ENCODE assay signal across 8 mouse cellular contexts in the genomic region with DNA sequence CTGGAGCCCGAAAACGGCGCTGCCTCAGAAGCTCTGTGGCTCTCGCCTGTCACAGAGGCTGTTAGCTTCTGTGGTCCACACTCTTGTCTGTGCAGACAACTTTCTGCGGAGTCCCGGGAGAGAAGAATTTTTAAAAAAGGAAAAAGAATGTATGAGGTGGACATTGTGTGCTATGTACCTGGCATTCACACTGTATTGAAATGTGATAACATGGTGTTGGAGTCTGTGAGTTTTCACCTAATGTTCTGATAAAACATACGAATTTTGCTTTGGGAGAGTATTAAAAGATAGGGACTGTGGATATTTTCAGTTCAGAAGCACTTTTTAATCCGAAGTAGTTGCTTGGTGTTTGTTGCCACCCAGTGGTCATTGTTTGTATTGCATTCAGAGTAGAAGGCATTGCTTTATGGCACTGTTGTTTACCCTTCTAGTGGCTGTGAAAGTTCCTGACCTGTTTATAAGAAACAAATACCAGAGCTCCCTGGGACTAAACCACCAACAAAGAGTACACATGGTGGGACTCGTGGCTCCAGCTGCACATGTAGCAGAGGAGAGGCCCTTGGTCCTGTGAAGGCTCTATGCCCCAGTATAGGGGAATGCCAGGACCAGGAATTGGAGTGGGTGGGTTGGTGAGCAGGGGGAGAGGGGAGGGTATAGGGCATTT. TPM values are rescaled to one million over a fixed set of nuclear protein-coding genes. Genes with fewer than 3 reads are reported as not detected.
DNase-seq lines count a peak whose midpoint lies in the region; ATAC-seq lines count a peak whose summit lies in the region.

No protein-coding gene starts in this region.

- peak; percentile 84 for DNase-seq in gastrocnemius, adult 18-20 months (ENCODE audit: low spot score)
- DNase-seq in gastrocnemius, postnatal 25 days, result no peak
- DNase-seq in adrenal gland, adult 18-20 months (ENCODE audit: low spot score in 2 of 2), result peak; percentile 40 to 60
- DNase-seq in embryo, embryonic 11.5 days (ENCODE audit: low read depth, low spot score), result peak; percentile 64
- DNase-seq in layer of hippocampus, adult 9-11 months, result peak; percentile 54
- peak; percentile 81 for DNase-seq in mesoderm, embryonic 11.5 days (ENCODE audit: low read depth, low spot score)
- DNase-seq in right cerebral cortex, postnatal 4 days, result peak; percentile 46

- H3K4me3 ChIP-seq in hindbrain, embryonic 12.5 days, result no peak overlapping the region

- ATAC-seq in hindbrain, embryonic 12.5 days (ENCODE audit: low FRiP score), result peak; percentile 32; the same call in 1 of the 2 replicates

- 62% methylated on average over 9 of the region's 9 CpGs for WGBS in hindbrain, embryonic 12.5 days

- H3K4me1 ChIP-seq in hindbrain, embryonic 12.5 days, result no peaks in the 10 kb centered on the region

- H3K27ac ChIP-seq in hindbrain, embryonic 12.5 days, result no peak overlapping the region

- no peak overlapping the region for H3K4me2 ChIP-seq in hindbrain, embryonic 12.5 days (replicated peaks)

- H3K27me3 ChIP-seq in hindbrain, embryonic 12.5 days, result no peaks in the 10 kb centered on the region

- H3K9ac ChIP-seq in hindbrain, embryonic 12.5 days, result no peak overlapping the region

- H3K9me3 ChIP-seq in hindbrain, embryonic 12.5 days (replicated peaks), result no peaks in the 10 kb centered on the region

- no peaks in the 10 kb centered on the region for H3K36me3 ChIP-seq in hindbrain, embryonic 12.5 days

RNA-seq across cellular contexts. Expression of a gene that starts 47.7 kb away (rescaled TPM):
- 1 to 10 TPM; 4.2 to 5.2 TPM for total RNA-seq in gastrocnemius, adult 18-20 months (2021)
- total RNA-seq in gastrocnemius, postnatal 25 days (2021), result 1 to 10 TPM; 3.8 to 3.9 TPM
- 1 to 10 TPM; 8.4 to 8.8 TPM for total RNA-seq in adrenal gland, adult 18-20 months (2021)
- 24.1 and 24.8 TPM in 2 replicates for polyA plus RNA-seq in hindbrain, embryonic 12.5 days (2016; fragmentation: Nextera tagmentation; extraction: Ambion mirVana)

RNA-seq across cellular contexts. Expression of a gene that starts 48.2 kb away (rescaled TPM):
- total RNA-seq in gastrocnemius, adult 18-20 months (2021), result 10 to 100 TPM; 17.8 to 19.1 TPM
- total RNA-seq in gastrocnemius, postnatal 25 days (2021), result 10 to 100 TPM; 15.6 to 19.2 TPM
- total RNA-seq in adrenal gland, adult 18-20 months (2021), result 10 to 100 TPM; 27.1 to 29.2 TPM
- polyA plus RNA-seq in hindbrain, embryonic 12.5 days (2016; fragmentation: Nextera tagmentation; extraction: Ambion mirVana), result 103 and 118 TPM in 2 replicates
